Mouse (Mus musculus): ENCODE measurements around the gene Kcne4. TPM values are rescaled to one million over a fixed set of nuclear protein-coding genes. Genes with fewer than 3 reads are reported as not detected.

The Kcne4 gene
- polyA plus RNA-seq, 1 experiment from 2014 or later = 1.0 TPM

- H3K4me3 ChIP-seq (ENCODE audit: low read depth, low read length) = no peak overlapping the region
- ATAC-seq (ENCODE audit: low FRiP score) = no peak
- peak; percentile 83 for DNase-seq (ENCODE audit: low spot score, missing footprints)
- WGBS = 64% methylated on average over 11 of the region's 11 CpGs
- no peaks in the 10 kb centered on the region for H3K9me3 ChIP-seq (ENCODE audit: control insufficient read depth, low read length)
- no peaks in the 10 kb centered on the region for H3K4me1 ChIP-seq (ENCODE audit: control insufficient read depth, insufficient read depth, low read length)
- H3K36me3 ChIP-seq (ENCODE audit: control insufficient read depth, insufficient read depth, low read length) = no peaks in the 10 kb centered on the region
- no peak overlapping the region for H3K4me2 ChIP-seq
- H3K27me3 ChIP-seq (ENCODE audit: control insufficient read depth, insufficient read depth, low read length) = no peaks in the 10 kb centered on the region
- no peak overlapping the region for H3K9ac ChIP-seq (ENCODE audit: low read length)
- H3K27ac ChIP-seq (ENCODE audit: low read depth, low read length) = no peak overlapping the region
Observed at GRCm38 (mm10) chr1:78818630-78819526, 2.3 kb downstream of the Kcne4 start.

GRCm38 (mm10) chr1:78819592-78819991 lies 3.0 kb downstream of the Kcne4 start:
- H3K4me1 ChIP-seq (ENCODE audit: control insufficient read depth, insufficient read depth, low read length) = no peaks in the 10 kb centered on the region
- no peak for ATAC-seq (ENCODE audit: low FRiP score)
- no peak overlapping the region for H3K4me3 ChIP-seq (ENCODE audit: low read depth, low read length)
- no peaks in the 10 kb centered on the region for H3K27me3 ChIP-seq (ENCODE audit: control insufficient read depth, insufficient read depth, low read length)
- H3K9ac ChIP-seq (ENCODE audit: low read length) = no peak overlapping the region
- peak; percentile 81 for DNase-seq (ENCODE audit: low spot score, missing footprints)
- no peaks in the 10 kb centered on the region for H3K9me3 ChIP-seq (ENCODE audit: control insufficient read depth, low read length)
- H3K4me2 ChIP-seq = no peak overlapping the region
- no peak overlapping the region for H3K27ac ChIP-seq (ENCODE audit: low read depth, low read length)
- 62% methylated on average over 7 of the region's 7 CpGs for WGBS
- H3K36me3 ChIP-seq (ENCODE audit: control insufficient read depth, insufficient read depth, low read length) = no peaks in the 10 kb centered on the region

GRCm38 (mm10) chr1:78820176-78820575 lies 3.6 kb downstream of the Kcne4 start:
- 68% methylated on average over 8 of the region's 8 CpGs for WGBS
- Histone ChIP-seq H3K4me3 (ENCODE audit: low read depth, low read length) (no peak overlapping the region), H3K27ac (ENCODE audit: low read depth, low read length) (no peak overlapping the region), H3K9me3 (ENCODE audit: control insufficient read depth, low read length) (no peaks in the 10 kb centered on the region), H3K27me3 (ENCODE audit: control insufficient read depth, insufficient read depth, low read length) (no peaks in the 10 kb centered on the region), H3K36me3 (ENCODE audit: control insufficient read depth, insufficient read depth, low read length) (no peaks in the 10 kb centered on the region), H3K4me2 (no peak overlapping the region), H3K4me1 (ENCODE audit: control insufficient read depth, insufficient read depth, low read length) (no peaks in the 10 kb centered on the region), H3K9ac (ENCODE audit: low read length) (no peak overlapping the region)
- ATAC-seq (ENCODE audit: low FRiP score) (no peak), DNase-seq (ENCODE audit: low spot score, missing footprints) (no peak)

GRCm38 (mm10) chr1:78821111-78821510 lies 4.6 kb downstream of the Kcne4 start:
- Histone ChIP-seq H3K27ac (ENCODE audit: low read depth, low read length) (no peak overlapping the region), H3K36me3 (ENCODE audit: control insufficient read depth, insufficient read depth, low read length) (no peaks in the 10 kb centered on the region), H3K4me3 (ENCODE audit: low read depth, low read length) (no peak overlapping the region), H3K9me3 (ENCODE audit: control insufficient read depth, low read length) (no peaks in the 10 kb centered on the region), H3K4me2 (no peak overlapping the region), H3K27me3 (ENCODE audit: control insufficient read depth, insufficient read depth, low read length) (no peaks in the 10 kb centered on the region), H3K9ac (ENCODE audit: low read length) (no peak overlapping the region), H3K4me1 (ENCODE audit: control insufficient read depth, insufficient read depth, low read length) (no peaks in the 10 kb centered on the region)
- WGBS = 78% methylated on average over 9 of the region's 9 CpGs
- DNase-seq (ENCODE audit: low spot score, missing footprints) (peak; percentile 81), ATAC-seq (ENCODE audit: low FRiP score) (no peak)

GRCm38 (mm10) chr1:78821733-78822430 lies 5.3 kb downstream of the Kcne4 start:
- Histone ChIP-seq H3K27ac (ENCODE audit: low read depth, low read length) (no peak overlapping the region), H3K9me3 (ENCODE audit: control insufficient read depth, low read length) (no peaks in the 10 kb centered on the region), H3K4me3 (ENCODE audit: low read depth, low read length) (no peak overlapping the region), H3K36me3 (ENCODE audit: control insufficient read depth, insufficient read depth, low read length) (no peaks in the 10 kb centered on the region), H3K4me2 (no peak overlapping the region), H3K27me3 (ENCODE audit: control insufficient read depth, insufficient read depth, low read length) (no peaks in the 10 kb centered on the region), H3K9ac (ENCODE audit: low read length) (no peak overlapping the region), H3K4me1 (ENCODE audit: control insufficient read depth, insufficient read depth, low read length) (no peaks in the 10 kb centered on the region)
- DNase-seq (ENCODE audit: low spot score, missing footprints) = no peak
- 86% methylated on average over 15 of the region's 15 CpGs for WGBS
- no peak for ATAC-seq (ENCODE audit: low FRiP score)

GRCm38 (mm10) chr1:78825246-78825645 lies 8.7 kb downstream of the Kcne4 start:
- WGBS = 75% methylated on average over 3 of the region's 3 CpGs
- H3K9me3 ChIP-seq (ENCODE audit: control insufficient read depth, low read length) = no peaks in the 10 kb centered on the region
- no peaks in the 10 kb centered on the region for H3K27me3 ChIP-seq (ENCODE audit: control insufficient read depth, insufficient read depth, low read length)
- no peaks in the 10 kb centered on the region for H3K36me3 ChIP-seq (ENCODE audit: control insufficient read depth, insufficient read depth, low read length)
- DNase-seq (ENCODE audit: low spot score, missing footprints) = no peak
- no peak overlapping the region for H3K9ac ChIP-seq (ENCODE audit: low read length)
- no peak overlapping the region for H3K4me2 ChIP-seq
- no peak for ATAC-seq (ENCODE audit: low FRiP score)
- no peak overlapping the region for H3K4me3 ChIP-seq (ENCODE audit: low read depth, low read length)
- H3K27ac ChIP-seq (ENCODE audit: low read depth, low read length) = no peak overlapping the region
- H3K4me1 ChIP-seq (ENCODE audit: control insufficient read depth, insufficient read depth, low read length) = no peaks in the 10 kb centered on the region

- ATAC-seq (ENCODE audit: low FRiP score) = no peak
- no peaks in the 10 kb centered on the region for H3K9me3 ChIP-seq (ENCODE audit: control insufficient read depth, low read length)
- no peak overlapping the region for H3K4me3 ChIP-seq (ENCODE audit: low read depth, low read length)
- no peaks in the 10 kb centered on the region for H3K27me3 ChIP-seq (ENCODE audit: control insufficient read depth, insufficient read depth, low read length)
- no peak overlapping the region for H3K9ac ChIP-seq (ENCODE audit: low read length)
- H3K36me3 ChIP-seq (ENCODE audit: control insufficient read depth, insufficient read depth, low read length) = no peaks in the 10 kb centered on the region
- 94% methylated on average over 3 of the region's 3 CpGs for WGBS
- no peak for DNase-seq (ENCODE audit: low spot score, missing footprints)
- H3K4me2 ChIP-seq = no peak overlapping the region
- H3K4me1 ChIP-seq (ENCODE audit: control insufficient read depth, insufficient read depth, low read length) = no peaks in the 10 kb centered on the region
- no peak overlapping the region for H3K27ac ChIP-seq (ENCODE audit: low read depth, low read length)
Observed at GRCm38 (mm10) chr1:78838468-78838867, 21.9 kb downstream of the Kcne4 start.

GRCm38 (mm10) chr1:78840769-78841168 lies 24.2 kb downstream of the Kcne4 start:
- DNase-seq (ENCODE audit: low spot score, missing footprints) (peak; percentile 61), ATAC-seq (ENCODE audit: low FRiP score) (no peak)
- H3K9me3 ChIP-seq (ENCODE audit: control insufficient read depth, low read length) = no peaks in the 10 kb centered on the region
- no peak overlapping the region for H3K27ac ChIP-seq (ENCODE audit: low read depth, low read length)
- no peaks in the 10 kb centered on the region for H3K4me1 ChIP-seq (ENCODE audit: control insufficient read depth, insufficient read depth, low read length)
- no peak overlapping the region for H3K4me2 ChIP-seq
- no peaks in the 10 kb centered on the region for H3K36me3 ChIP-seq (ENCODE audit: control insufficient read depth, insufficient read depth, low read length)
- no peak overlapping the region for H3K9ac ChIP-seq (ENCODE audit: low read length)
- H3K4me3 ChIP-seq (ENCODE audit: low read depth, low read length) = no peak overlapping the region
- no peaks in the 10 kb centered on the region for H3K27me3 ChIP-seq (ENCODE audit: control insufficient read depth, insufficient read depth, low read length)
- WGBS = 78% methylated on average over 2 of the region's 2 CpGs

GRCm38 (mm10) chr1:78845661-78846060 lies 29.1 kb downstream of the Kcne4 start:
- no peak overlapping the region for H3K9ac ChIP-seq (ENCODE audit: low read length)
- H3K4me3 ChIP-seq (ENCODE audit: low read depth, low read length) = no peak overlapping the region
- WGBS = 88% methylated on average over 1 of the region's 1 CpGs
- H3K4me2 ChIP-seq = no peak overlapping the region
- DNase-seq (ENCODE audit: low spot score, missing footprints) (no peak), ATAC-seq (ENCODE audit: low FRiP score) (no peak)
- H3K4me1 ChIP-seq (ENCODE audit: control insufficient read depth, insufficient read depth, low read length) = no peaks in the 10 kb centered on the region
- no peaks in the 10 kb centered on the region for H3K36me3 ChIP-seq (ENCODE audit: control insufficient read depth, insufficient read depth, low read length)
- H3K9me3 ChIP-seq (ENCODE audit: control insufficient read depth, low read length) = no peaks in the 10 kb centered on the region
- no peaks in the 10 kb centered on the region for H3K27me3 ChIP-seq (ENCODE audit: control insufficient read depth, insufficient read depth, low read length)
- H3K27ac ChIP-seq (ENCODE audit: low read depth, low read length) = no peak overlapping the region

Data from midbrain, embryonic 11.5 days (tissue).